8 mouse cellular contexts compared by ENCODE assay signal in the genomic region with DNA sequence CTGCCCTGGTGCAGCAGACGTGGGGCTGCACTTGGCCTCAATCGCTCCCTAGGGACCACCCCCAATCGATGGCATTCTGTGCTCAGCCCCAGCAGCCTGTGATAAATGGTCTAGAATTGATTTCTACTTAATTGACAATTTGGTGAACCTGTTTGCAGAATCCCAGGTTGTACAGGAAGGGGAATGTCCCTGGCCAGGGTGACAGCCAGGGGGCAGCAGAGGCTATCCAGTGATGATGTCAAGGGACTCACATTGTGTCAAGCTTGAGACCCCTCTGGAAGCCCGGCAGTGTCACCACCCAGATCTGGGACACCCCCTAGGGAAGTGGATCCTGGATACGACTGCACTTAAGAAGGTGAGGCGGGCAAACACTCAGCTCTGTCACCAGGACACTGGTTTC. TPM values are rescaled to one million over a fixed set of nuclear protein-coding genes. Genes with fewer than 3 reads are reported as not detected.
A peak's percentile ranks its signal among the peaks of the same experiment; 100 is the strongest.
DNase-seq lines count a peak whose midpoint lies in the region; ATAC-seq and TF ChIP-seq lines count a peak whose summit lies in the region.

No protein-coding gene starts in this region.

- H3K27me3 ChIP-seq in kidney, postnatal 0 days (ENCODE audit: insufficient read depth, low read length), result no peaks in the 10 kb centered on the region
- no peaks in the 10 kb centered on the region for H3K27me3 ChIP-seq in ES-Bruce4 (ENCODE audit: control insufficient read depth, insufficient read depth, low read length, poor library complexity, severe bottlenecking)
- H3K27me3 ChIP-seq in embryonic facial prominence, embryonic 10.5 days (replicated peaks; ENCODE audit: low read depth, poor library complexity, severe bottlenecking), result peaks cover 28% of the 10 kb centered on the region
- no peaks in the 10 kb centered on the region for H3K27me3 ChIP-seq in stomach, postnatal 0 days (ENCODE audit: control insufficient read depth, insufficient read depth, low read length)

- DNase-seq in kidney, postnatal 0 days (ENCODE audit: low spot score), result peak; percentile 50
- no peak for DNase-seq in kidney, adult 11 months
- DNase-seq in adrenal gland, adult 2 months, result peak; percentile 63
- peak; percentile 64 for DNase-seq in embryonic facial prominence, embryonic 10.5 days (ENCODE audit: low spot score)
- DNase-seq in lung, adult 2 months, result peak; percentile 48
- peak; percentile 59 for DNase-seq in stomach, postnatal 0 days (ENCODE audit: low spot score)
- DNase-seq in left cerebral cortex, adult 11 months (ENCODE audit: low spot score), result no peak

- H3K4me1 ChIP-seq in kidney, postnatal 0 days (replicated peaks; ENCODE audit: insufficient read depth, low read length), result no peaks in the 10 kb centered on the region
- no peaks in the 10 kb centered on the region for H3K4me1 ChIP-seq in ES-Bruce4 (ENCODE audit: control insufficient read depth, insufficient read depth, low read length)
- peaks cover 21% of the 10 kb centered on the region for H3K4me1 ChIP-seq in embryonic facial prominence, embryonic 10.5 days
- no peaks in the 10 kb centered on the region for H3K4me1 ChIP-seq in lung, adult 2 months (ENCODE audit: control insufficient read depth, insufficient read depth, low read length)
- no peaks in the 10 kb centered on the region for H3K4me1 ChIP-seq in stomach, postnatal 0 days (replicated peaks; ENCODE audit: control insufficient read depth, insufficient read depth)

- H3K27ac ChIP-seq in kidney, postnatal 0 days, result no peak overlapping the region
- H3K27ac ChIP-seq in ES-Bruce4 (ENCODE audit: insufficient read depth, low read length), result no peak overlapping the region
- no peak overlapping the region for H3K27ac ChIP-seq in embryonic facial prominence, embryonic 10.5 days (replicated peaks)
- H3K27ac ChIP-seq in stomach, postnatal 0 days (replicated peaks), result no peak overlapping the region

- H3K36me3 ChIP-seq in kidney, postnatal 0 days (ENCODE audit: insufficient read depth, low read length), result no peaks in the 10 kb centered on the region
- H3K36me3 ChIP-seq in ES-Bruce4 (ENCODE audit: control insufficient read depth, insufficient read depth, low read length, poor library complexity, severe bottlenecking), result no peaks in the 10 kb centered on the region
- no peaks in the 10 kb centered on the region for H3K36me3 ChIP-seq in embryonic facial prominence, embryonic 10.5 days (replicated peaks)
- H3K36me3 ChIP-seq in stomach, postnatal 0 days (ENCODE audit: control insufficient read depth, insufficient read depth, low read length), result no peaks in the 10 kb centered on the region

- TF ChIP-seq POLR2A in ES-Bruce4 (IDR thresholded peaks at IDR 0.05; ENCODE audit: insufficient read depth, low read length), result no peak
- TF ChIP-seq POLR2A in lung, adult 2 months (IDR thresholded peaks at IDR 0.05; ENCODE audit: borderline replicate concordance, extremely low read depth, low read depth, low read length), result no peak

- ATAC-seq in kidney, postnatal 0 days (replicated peaks; ENCODE audit: low FRiP score, low read depth), result no peak
- 0 out of 2 replicates have a peak, but pooled peaks have one; percentile 45 for ATAC-seq in stomach, postnatal 0 days (ENCODE audit: low FRiP score, low TSS enrichment)

- H3K4me2 ChIP-seq in kidney, postnatal 0 days (ENCODE audit: low read length), result no peak overlapping the region
- H3K4me2 ChIP-seq in stomach, postnatal 0 days (replicated peaks; ENCODE audit: low read depth), result no peak overlapping the region

- TF ChIP-seq EP300 in ES-Bruce4 (IDR thresholded peaks at IDR 0.05; ENCODE audit: insufficient read depth, low read depth, low read length), result no peak
- no peak for TF ChIP-seq EP300 in stomach, postnatal 0 days (optimal IDR thresholded peaks at IDR 0.05)

- 20% methylated on average over 6 of the region's 6 CpGs for WGBS in kidney, postnatal 0 days
- 14% methylated on average over 6 of the region's 6 CpGs for WGBS in embryonic facial prominence, embryonic 10.5 days
- WGBS in lung, adult 2 months, result 15% methylated on average over 6 of the region's 6 CpGs
- WGBS in stomach, postnatal 0 days, result 11% methylated on average over 6 of the region's 6 CpGs

- no peaks in the 10 kb centered on the region for H3K9me3 ChIP-seq in kidney, postnatal 0 days (replicated peaks; ENCODE audit: low read length)
- H3K9me3 ChIP-seq in ES-Bruce4 (replicated peaks; ENCODE audit: control insufficient read depth, insufficient read depth, low read length, poor library complexity, severe bottlenecking), result no peaks in the 10 kb centered on the region
- no peaks in the 10 kb centered on the region for H3K9me3 ChIP-seq in embryonic facial prominence, embryonic 10.5 days
- no peaks in the 10 kb centered on the region for H3K9me3 ChIP-seq in stomach, postnatal 0 days (ENCODE audit: control insufficient read depth, low read length)

- no peak overlapping the region for H3K4me3 ChIP-seq in kidney, postnatal 0 days (replicated peaks; ENCODE audit: low read depth, low read length)
- no peak overlapping the region for H3K4me3 ChIP-seq in ES-Bruce4 (ENCODE audit: low read depth, low read length)
- H3K4me3 ChIP-seq in embryonic facial prominence, embryonic 10.5 days, result no peak overlapping the region
- H3K4me3 ChIP-seq in lung, adult 2 months (replicated peaks; ENCODE audit: extremely low read depth, low read depth, low read length), result no peak overlapping the region
- no peak overlapping the region for H3K4me3 ChIP-seq in stomach, postnatal 0 days (ENCODE audit: low read depth, low read length)

- H3K9ac ChIP-seq in kidney, postnatal 0 days (ENCODE audit: low read depth, low read length), result no peak overlapping the region
- no peak overlapping the region for H3K9ac ChIP-seq in ES-Bruce4 (ENCODE audit: low read depth, poor library complexity, severe bottlenecking)
- H3K9ac ChIP-seq in stomach, postnatal 0 days (ENCODE audit: low read length), result no peak overlapping the region

- TF ChIP-seq CTCF in kidney, postnatal 0 days (IDR thresholded peaks at IDR 0.05; ENCODE audit: low read depth), result peak; percentile 86
- peak; percentile 95 for TF ChIP-seq CTCF in ES-Bruce4 (IDR thresholded peaks at IDR 0.05; ENCODE audit: low read depth, low read length)
- TF ChIP-seq CTCF in lung, adult 2 months (IDR thresholded peaks at IDR 0.05; ENCODE audit: insufficient read depth, low read length), result peak; percentile 71
- TF ChIP-seq CTCF in stomach, postnatal 0 days (IDR thresholded peaks at IDR 0.05; ENCODE audit: low read depth), result peak; percentile 84

RNA-seq across cellular contexts. Expression of a gene that starts 25.4 kb away (rescaled TPM):
- polyA plus RNA-seq in kidney, postnatal 0 days (2015; fragmentation: Nextera tagmentation; extraction: Ambion mirVana), result not detected in 2 replicates
- not detected in 2 replicates for polyA plus RNA-seq in ES-Bruce4 (2011; ENCODE audit: insufficient read depth, insufficient read length, low read depth, missing spikeins)
- total RNA-seq in adrenal gland, adult 2 months (2021), result 1 to 10 TPM in 1 of 2 experiments, not detected in 1; 2.6 TPM
- 0.84 and 1.4 TPM in 2 replicates for polyA plus RNA-seq in adrenal gland, adult 2 months (2012; rRNA removed)
- 2.6 and 3.5 TPM in 2 replicates for polyA plus RNA-seq in embryonic facial prominence, embryonic 10.5 days (2016; fragmentation: Nextera tagmentation; extraction: Ambion mirVana)
- polyA plus RNA-seq in lung, adult 2 months (2012; rRNA removed), result not detected in 2 replicates
- not detected in 2 replicates for polyA plus RNA-seq in stomach, postnatal 0 days (2015; fragmentation: Nextera tagmentation; extraction: Ambion mirVana)

RNA-seq across cellular contexts. Expression of a gene that starts 54.7 kb away (rescaled TPM):
- polyA plus RNA-seq in kidney, postnatal 0 days (2015; fragmentation: Nextera tagmentation; extraction: Ambion mirVana), result 11.3 and 12.5 TPM in 2 replicates
- polyA plus RNA-seq in ES-Bruce4 (2011; ENCODE audit: insufficient read depth, insufficient read length, low read depth, missing spikeins), result 17.2 and 18.0 TPM in 2 replicates
- 10 to 100 TPM; 16.6 to 22.5 TPM for total RNA-seq in adrenal gland, adult 2 months (2021)
- 24.3 and 25.4 TPM in 2 replicates for polyA plus RNA-seq in adrenal gland, adult 2 months (2012; rRNA removed)
- polyA plus RNA-seq in embryonic facial prominence, embryonic 10.5 days (2016; fragmentation: Nextera tagmentation; extraction: Ambion mirVana), result 15.7 and 18.1 TPM in 2 replicates
- polyA plus RNA-seq in lung, adult 2 months (2012; rRNA removed), result 20.4 and 24.5 TPM in 2 replicates
- polyA plus RNA-seq in stomach, postnatal 0 days (2015; fragmentation: Nextera tagmentation; extraction: Ambion mirVana), result 10.7 and 11.2 TPM in 2 replicates

RNA-seq across cellular contexts. Expression of a gene that starts 59.6 kb away (rescaled TPM):
- 11.3 and 12.2 TPM in 2 replicates for polyA plus RNA-seq in kidney, postnatal 0 days (2015; fragmentation: Nextera tagmentation; extraction: Ambion mirVana)
- polyA plus RNA-seq in ES-Bruce4 (2011; ENCODE audit: insufficient read depth, insufficient read length, low read depth, missing spikeins), result 4.0 and 5.9 TPM in 2 replicates
- 10 to 100 TPM; 36.1 to 52.3 TPM for total RNA-seq in adrenal gland, adult 2 months (2021)
- polyA plus RNA-seq in adrenal gland, adult 2 months (2012; rRNA removed), result 69.8 and 94.3 TPM in 2 replicates
- polyA plus RNA-seq in embryonic facial prominence, embryonic 10.5 days (2016; fragmentation: Nextera tagmentation; extraction: Ambion mirVana), result 5.7 and 5.9 TPM in 2 replicates
- 26.3 and 36.5 TPM in 2 replicates for polyA plus RNA-seq in lung, adult 2 months (2012; rRNA removed)
- 12.6 and 13.3 TPM in 2 replicates for polyA plus RNA-seq in stomach, postnatal 0 days (2015; fragmentation: Nextera tagmentation; extraction: Ambion mirVana)

Comparison
In these comparisons a context has a peak if more than half of its experiments do, and no peak if none do; other contexts are left out.
1. DNase-seq: peak in kidney, postnatal 0 days (single experiment), adrenal gland, adult 2 months (single experiment), embryonic facial prominence, embryonic 10.5 days (single experiment), lung, adult 2 months (single experiment) and stomach, postnatal 0 days (single experiment); none in kidney, adult 11 months (single experiment) and left cerebral cortex, adult 11 months (single experiment).
2. Peak in every context shown above with its lines, with median percentiles within 50 percentile points of each other: CTCF ChIP-seq.